Mouse (Mus musculus): ENCODE data around the gene Tubgcp6. TPM values are rescaled to one million over a fixed set of nuclear protein-coding genes. Genes with fewer than 3 reads are reported as not detected.

Tubgcp6 gene
- polyA plus RNA-seq, 1 experiment from 2014 or later: 6.2 TPM

- peak overlapping the region; percentile 99 for H3K4me2 ChIP-seq (replicated peaks; ENCODE audit: low read depth, low read length)
- TF ChIP-seq EP300 (IDR thresholded peaks at IDR 0.05) (no peak), CTCF (IDR thresholded peaks at IDR 0.05) (no peak)
- H3K27ac ChIP-seq (ENCODE audit: low read length): peak overlapping the region; percentile 89
- ATAC-seq: peak; percentile 81
- no peaks in the 10 kb centered on the region for H3K9me3 ChIP-seq (ENCODE audit: low read length)
- H3K36me3 ChIP-seq (ENCODE audit: insufficient read depth, low read length): peaks cover 33% of the 10 kb centered on the region
- peak overlapping the region; percentile 79 for H3K4me3 ChIP-seq (ENCODE audit: low read depth, low read length)
- 2% methylated on average over 65 of the region's 68 CpGs for WGBS
- DNase-seq (ENCODE audit: low spot score): peak; percentile 50
- no peaks in the 10 kb centered on the region for H3K27me3 ChIP-seq (replicated peaks; ENCODE audit: insufficient read depth, low read length)
- H3K4me1 ChIP-seq (ENCODE audit: insufficient read depth, low read depth, low read length): peaks cover 13% of the 10 kb centered on the region; the same call in 1 of the 2 replicates
- H3K9ac ChIP-seq (replicated peaks; ENCODE audit: low read depth): peak overlapping the region; percentile 82
Measured at GRCm38 (mm10) chr15:89089248-89090051, 33.5 kb downstream of the Tubgcp6 start.

- peak within 1 kb of the TSS; percentile 79 for H3K4me3 ChIP-seq (ENCODE audit: low read depth, low read length)
- H3K27ac ChIP-seq (ENCODE audit: low read length): peak within 1 kb of the TSS; percentile 89
- H3K4me1 ChIP-seq (ENCODE audit: insufficient read depth, low read depth, low read length): peaks cover 13% of the 10 kb centered on the region; the same call in 1 of the 2 replicates
- peak; percentile 97 for ATAC-seq
- H3K9ac ChIP-seq (replicated peaks; ENCODE audit: low read depth): peak within 1 kb of the TSS; percentile 82
- H3K27me3 ChIP-seq (replicated peaks; ENCODE audit: insufficient read depth, low read length): no peaks in the 10 kb centered on the region
- peak within 1 kb of the TSS; percentile 99 for H3K4me2 ChIP-seq (replicated peaks; ENCODE audit: low read depth, low read length)
- DNase-seq (ENCODE audit: low spot score): peak; percentile 96
- no peaks in the 10 kb centered on the region for H3K9me3 ChIP-seq (ENCODE audit: low read length)
- TF ChIP-seq CTCF (IDR thresholded peaks at IDR 0.05) (no peak), EP300 (IDR thresholded peaks at IDR 0.05) (no peak)
- 2% methylated on average over 26 of the region's 38 CpGs for WGBS
- H3K36me3 ChIP-seq (ENCODE audit: insufficient read depth, low read length): peaks cover 28% of the 10 kb centered on the region; the same call in 1 of the 2 replicates
Measured at GRCm38 (mm10) chr15:89088607-89089247, 34.2 kb downstream of the Tubgcp6 start, which contains the start of gene Selenoo. Selenoo (plus strand) TSS chr15:89089084.

- Histone ChIP-seq H3K4me3 (ENCODE audit: low read depth, low read length) (no peak overlapping the region), H3K27ac (ENCODE audit: low read length) (no peak overlapping the region), H3K9ac (replicated peaks; ENCODE audit: low read depth) (no peak overlapping the region), H3K36me3 (ENCODE audit: insufficient read depth, low read length) (peaks cover 34% of the 10 kb centered on the region; the same call in 1 of the 2 replicates), H3K4me1 (ENCODE audit: insufficient read depth, low read depth, low read length) (0 out of 2 replicates have a peak, but pooled peaks cover 4% of the 10 kb centered on the region), H3K9me3 (ENCODE audit: low read length) (no peaks in the 10 kb centered on the region), H3K4me2 (replicated peaks; ENCODE audit: low read depth, low read length) (no peak overlapping the region), H3K27me3 (replicated peaks; ENCODE audit: insufficient read depth, low read length) (no peaks in the 10 kb centered on the region)
- WGBS: 87% methylated on average over 2 of the region's 2 CpGs
- DNase-seq (ENCODE audit: low spot score): no peak
- TF ChIP-seq EP300 (IDR thresholded peaks at IDR 0.05): no peak
- TF ChIP-seq CTCF (IDR thresholded peaks at IDR 0.05): no peak
- no peak for ATAC-seq
Measured at GRCm38 (mm10) chr15:89084826-89085225, 38.1 kb downstream of the Tubgcp6 start.

- no peaks in the 10 kb centered on the region for H3K9me3 ChIP-seq (ENCODE audit: low read length)
- no peaks in the 10 kb centered on the region; the same call in 1 of the 2 replicates for H3K4me1 ChIP-seq (ENCODE audit: insufficient read depth, low read depth, low read length)
- H3K4me2 ChIP-seq (replicated peaks; ENCODE audit: low read depth, low read length): no peak overlapping the region
- TF ChIP-seq CTCF (IDR thresholded peaks at IDR 0.05) (no peak), EP300 (IDR thresholded peaks at IDR 0.05) (no peak)
- H3K4me3 ChIP-seq (ENCODE audit: low read depth, low read length): no peak overlapping the region
- H3K27ac ChIP-seq (ENCODE audit: low read length): no peak overlapping the region
- peaks cover 34% of the 10 kb centered on the region; the same call in 1 of the 2 replicates for H3K36me3 ChIP-seq (ENCODE audit: insufficient read depth, low read length)
- H3K27me3 ChIP-seq (replicated peaks; ENCODE audit: insufficient read depth, low read length): no peaks in the 10 kb centered on the region
- 93% methylated on average over 1 of the region's 1 CpGs for WGBS
- ATAC-seq (no peak), DNase-seq (ENCODE audit: low spot score) (no peak)
- no peak overlapping the region for H3K9ac ChIP-seq (replicated peaks; ENCODE audit: low read depth)
Measured at GRCm38 (mm10) chr15:89083906-89084305, 39.0 kb downstream of the Tubgcp6 start.

- Histone ChIP-seq H3K4me1 (ENCODE audit: insufficient read depth, low read depth, low read length) (peaks cover 25% of the 10 kb centered on the region), H3K9ac (replicated peaks; ENCODE audit: low read depth) (no peak overlapping the region), H3K9me3 (ENCODE audit: low read length) (no peaks in the 10 kb centered on the region), H3K4me3 (ENCODE audit: low read depth, low read length) (no peak overlapping the region), H3K27me3 (replicated peaks; ENCODE audit: insufficient read depth, low read length) (no peaks in the 10 kb centered on the region), H3K36me3 (ENCODE audit: insufficient read depth, low read length) (peaks cover 15% of the 10 kb centered on the region; the same call in 1 of the 2 replicates), H3K4me2 (replicated peaks; ENCODE audit: low read depth, low read length) (peak overlapping the region; percentile 29), H3K27ac (ENCODE audit: low read length) (peak overlapping the region; percentile 64)
- DNase-seq (ENCODE audit: low spot score) (peak; percentile 81), ATAC-seq (peak; percentile 18)
- TF ChIP-seq CTCF (IDR thresholded peaks at IDR 0.05): no peak
- TF ChIP-seq EP300 (IDR thresholded peaks at IDR 0.05): no peak
- WGBS: 31% methylated on average over 9 of the region's 9 CpGs
Measured at GRCm38 (mm10) chr15:89078208-89078836, 44.6 kb downstream of the Tubgcp6 start.
